In the genomic region with DNA sequence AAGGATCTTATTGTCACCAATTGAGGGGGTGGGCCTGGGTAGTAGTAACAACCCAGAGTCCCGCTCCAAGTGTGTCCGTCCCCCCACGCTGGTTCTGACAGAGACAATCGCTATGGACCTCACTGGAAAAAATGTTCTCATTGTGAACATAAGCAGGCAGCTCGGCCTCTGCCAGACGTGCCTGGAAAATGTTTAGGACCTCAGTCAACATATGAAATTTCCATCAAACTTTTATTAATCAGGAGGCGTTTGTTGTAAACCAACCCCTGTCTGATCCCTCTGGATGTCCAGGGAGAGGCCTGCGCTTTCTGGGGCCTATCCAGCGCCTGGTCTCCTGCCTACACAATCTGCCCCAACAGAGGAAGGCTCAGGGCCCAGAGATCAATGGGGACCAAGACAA, we compare ENCODE assay signal across 18 mouse cellular contexts. TPM values are rescaled to one million over a fixed set of nuclear protein-coding genes. Genes with fewer than 3 reads are reported as not detected.
DNase-seq lines count a peak whose midpoint lies in the region; ATAC-seq and TF ChIP-seq lines count a peak whose summit lies in the region.
"Had no signal": no experiment of that assay in that cellular context is flagged by ENCODE, and none has a peak within 500 bp of the region (broad histone marks: within the 10 kb centered on the region; RNA-seq: fewer than 3 reads in every experiment).

No protein-coding gene starts in this region.

- TF ChIP-seq CTCF in gastrocnemius, adult 2 months (IDR thresholded peaks at IDR 0.05) = no peak

- ATAC-seq in kidney, embryonic 15.5 days (replicated peaks; ENCODE audit: low FRiP score) = no peak
- ATAC-seq in limb, embryonic 12.5 days (ENCODE audit: insufficient number of reproducible peaks, insufficient read depth, low FRiP score, low TSS enrichment, low read depth) = peak; percentile 23
- ATAC-seq: hindbrain, postnatal 0 days had no signal

- no peak for DNase-seq in gastrocnemius, adult 2 months
- no peak for DNase-seq in gastrocnemius, postnatal 14 days
- no peak for DNase-seq in kidney, adult 11 months
- no peak for DNase-seq in embryonic facial prominence, embryonic 10.5 days (ENCODE audit: low spot score)
- DNase-seq in thymus, postnatal 14 days = no peak
- DNase-seq in spleen, adult 12 weeks (ENCODE audit: low spot score) = no peak
- DNase-seq: adrenal gland, postnatal 25 days; cerebellum, adult 9-10 months; midbrain, embryonic 14.5 days; right cerebral cortex, postnatal 4 days; thymus, postnatal 4 days had no signal

- no peaks in the 10 kb centered on the region for H3K27me3 ChIP-seq in kidney, embryonic 15.5 days
- H3K27me3 ChIP-seq in embryonic facial prominence, embryonic 10.5 days (replicated peaks; ENCODE audit: low read depth, poor library complexity, severe bottlenecking) = no peaks in the 10 kb centered on the region
- no peaks in the 10 kb centered on the region for H3K27me3 ChIP-seq in limb, embryonic 12.5 days

- H3K4me2 ChIP-seq in kidney, embryonic 15.5 days = no peak overlapping the region
- 0 out of 2 replicates have a peak overlapping the region, but pooled peaks have one; percentile 9 for H3K4me2 ChIP-seq in limb, embryonic 12.5 days
- H3K4me2 ChIP-seq: heart, embryonic 11.5 days; liver, embryonic 11.5 days had no signal

- H3K27ac ChIP-seq in gastrocnemius, adult 2 months = peak overlapping the region; percentile 25
- peak overlapping the region; percentile 13; the same call in 1 of the 2 replicates for H3K27ac ChIP-seq in kidney, embryonic 15.5 days
- peak overlapping the region; percentile 64 for H3K27ac ChIP-seq in embryonic facial prominence, embryonic 10.5 days (replicated peaks)
- peak overlapping the region; percentile 92 for H3K27ac ChIP-seq in limb, embryonic 12.5 days
- H3K27ac ChIP-seq: hindbrain, postnatal 0 days had no signal

- no peak overlapping the region for H3K4me3 ChIP-seq in gastrocnemius, adult 2 months
- H3K4me3 ChIP-seq in kidney, embryonic 15.5 days (replicated peaks) = no peak overlapping the region
- no peak overlapping the region for H3K4me3 ChIP-seq in embryonic facial prominence, embryonic 10.5 days
- no peak overlapping the region for H3K4me3 ChIP-seq in limb, embryonic 12.5 days (replicated peaks)

- WGBS in kidney, embryonic 15.5 days = 80% methylated on average over 9 of the region's 9 CpGs
- WGBS in embryonic facial prominence, embryonic 10.5 days = 87% methylated on average over 9 of the region's 9 CpGs
- 53% methylated on average over 9 of the region's 9 CpGs for WGBS in limb, embryonic 12.5 days

- intact Hi-C loops in gastrocnemius, adult 2 months (cut with DNase I) = no loop called here
- intact Hi-C loops in gastrocnemius, postnatal 14 days (cut with DNase I; ENCODE audit: low total_unique reads) = no loop called here

- no peaks in the 10 kb centered on the region for H3K9me3 ChIP-seq in kidney, embryonic 15.5 days (replicated peaks)
- H3K9me3 ChIP-seq in embryonic facial prominence, embryonic 10.5 days = no peaks in the 10 kb centered on the region
- H3K9me3 ChIP-seq in limb, embryonic 12.5 days = no peaks in the 10 kb centered on the region

- no peaks in the 10 kb centered on the region for H3K36me3 ChIP-seq in kidney, embryonic 15.5 days
- H3K36me3 ChIP-seq in embryonic facial prominence, embryonic 10.5 days (replicated peaks) = no peaks in the 10 kb centered on the region
- H3K36me3 ChIP-seq in limb, embryonic 12.5 days = no peaks in the 10 kb centered on the region

- H3K9ac ChIP-seq in kidney, embryonic 15.5 days = no peak overlapping the region
- H3K9ac ChIP-seq in limb, embryonic 12.5 days (replicated peaks) = peak overlapping the region; percentile 18; the same call in 1 of the 2 replicates

- peaks cover 27% of the 10 kb centered on the region for H3K4me1 ChIP-seq in kidney, embryonic 15.5 days
- peaks cover 4% of the 10 kb centered on the region; the same call in 1 of the 2 replicates for H3K4me1 ChIP-seq in embryonic facial prominence, embryonic 10.5 days
- H3K4me1 ChIP-seq in limb, embryonic 12.5 days (replicated peaks) = peaks cover 46% of the 10 kb centered on the region

RNA-seq across cellular contexts. Expression of a gene that starts 11.4 kb away (rescaled TPM):
- total RNA-seq in gastrocnemius, adult 2 months (2021) = not detected
- total RNA-seq in gastrocnemius, postnatal 14 days (2021) = under 1 TPM in 1 of 2 experiments, not detected in 1; 0.23 TPM
- not detected in 2 replicates for polyA plus RNA-seq in kidney, embryonic 15.5 days (2015; fragmentation: Nextera tagmentation; extraction: Ambion mirVana)
- not detected in 2 replicates for polyA plus RNA-seq in embryonic facial prominence, embryonic 10.5 days (2016; fragmentation: Nextera tagmentation; extraction: Ambion mirVana)
- polyA plus RNA-seq in limb, embryonic 12.5 days (2016; fragmentation: Nextera tagmentation; extraction: Ambion mirVana) = 0.16 TPM in 1 of 2 replicates, not detected in the other
- total RNA-seq: adrenal gland, postnatal 25 days; gastrocnemius, postnatal 10 days; hindbrain, postnatal 0 days; layer of hippocampus, adult 8-10 months had no signal
- polyA plus RNA-seq: heart, embryonic 11.5 days; hindbrain, postnatal 0 days; liver, embryonic 11.5 days had no signal

RNA-seq across cellular contexts. Expression of a gene that starts 57.3 kb away (rescaled TPM):
- total RNA-seq in gastrocnemius, adult 2 months (2021) = 1 to 10 TPM; 7.8 to 9.7 TPM
- total RNA-seq in gastrocnemius, postnatal 14 days (2021) = 1 to 10 TPM; 8.8 to 9.8 TPM
- 1.6 and 2.1 TPM in 2 replicates for polyA plus RNA-seq in kidney, embryonic 15.5 days (2015; fragmentation: Nextera tagmentation; extraction: Ambion mirVana)
- polyA plus RNA-seq in embryonic facial prominence, embryonic 10.5 days (2016; fragmentation: Nextera tagmentation; extraction: Ambion mirVana) = 2.3 and 2.6 TPM in 2 replicates
- polyA plus RNA-seq in limb, embryonic 12.5 days (2016; fragmentation: Nextera tagmentation; extraction: Ambion mirVana) = 5.0 and 5.6 TPM in 2 replicates

Comparison
In these comparisons a context has a peak if more than half of its experiments do, and no peak if none do; other contexts are left out.
1. H3K27ac ChIP-seq: peak in every context shown above with its lines; median percentile 92 in limb, embryonic 12.5 days; 64 in embryonic facial prominence, embryonic 10.5 days; 25 in gastrocnemius, adult 2 months; 13 in kidney, embryonic 15.5 days.